Mouse (Mus musculus) heart, embryonic 15.5 days (tissue): Measurements from ENCODE around the gene Ryr3. TPM values are rescaled to one million over a fixed set of nuclear protein-coding genes. Genes with fewer than 3 reads are reported as not detected.

ENCODE experiments used
- ATAC-seq: fragments of 200-750 bp; cut with Nextera tagmentation; replicated peaks from 2 replicates; pipeline ENCODE4 v1.8.0; 2017; ENCODE audit warnings: low read depth, moderate TSS enrichment; ENCODE audit not compliant: insufficient number of reproducible peaks, insufficient read depth, low FRiP score
- H3K27ac ChIP-seq: fragments of 300-500 bp; sonication (generic); 2 replicates; pipeline ENCODE4 v1.5.1; 2015; ENCODE audit warnings: mild to moderate bottlenecking, inconsistent platforms
- H3K27me3 ChIP-seq: fragments of 300-500 bp; sonication (generic); 2 replicates; pipeline ENCODE4 v1.6.1; 2015; ENCODE audit warnings: inconsistent platforms
- H3K36me3 ChIP-seq: fragments of 300-500 bp; sonication (generic); 2 replicates; pipeline ENCODE4 v1.6.1; 2015; ENCODE audit warnings: mild to moderate bottlenecking, inconsistent platforms
- H3K4me1 ChIP-seq: fragments of 300-500 bp; sonication (generic); replicated peaks from 2 replicates; pipeline ENCODE4 v1.6.1; 2015; ENCODE audit warnings: inconsistent platforms
- H3K4me2 ChIP-seq: fragments of 300-500 bp; sonication (generic); 2 replicates; pipeline ENCODE4 v1.6.1; 2015; ENCODE audit warnings: inconsistent platforms, mild to moderate bottlenecking, moderate library complexity
- H3K4me3 ChIP-seq: fragments of 300-500 bp; sonication (generic); 2 replicates; pipeline ENCODE4 v1.5.1; 2015; ENCODE audit warnings: mild to moderate bottlenecking, inconsistent platforms
- H3K9ac ChIP-seq: fragments of 300-500 bp; sonication (generic); 2 replicates; pipeline ENCODE4 v1.6.1; 2015; ENCODE audit warnings: mild to moderate bottlenecking, inconsistent platforms
- H3K9me3 ChIP-seq: fragments of 300-500 bp; sonication (generic); replicated peaks from 2 replicates; pipeline ENCODE4 v1.6.1; 2016; ENCODE audit warnings: inconsistent platforms
- WGBS: fragments of 180-500 bp; shearing (Covaris S2); methylation state at CpG from one replicate; pipeline ENCODE4 v1.1.7; 2015; ENCODE audit warnings: mixed read lengths; 5-methylcytosine and 5-hydroxymethylcytosine counted together
- polyA plus RNA-seq: library from polyadenylated mRNA; unstranded; fragments of >200 nt; fragmentation: Nextera tagmentation; extraction: Ambion mirVana; gene quantifications from 2 replicates; pipeline ENCODE4 v1.2.1, GENCODE M21; 2015

The Ryr3 gene
- polyA plus RNA-seq, 1 experiment from 2014 or later = 3.7 TPM

- WGBS = 56% methylated on average over 2 of the region's 2 CpGs
- Histone ChIP-seq H3K36me3 (no peaks in the 10 kb centered on the region), H3K27me3 (no peaks in the 10 kb centered on the region), H3K4me2 (no peak overlapping the region), H3K27ac (no peak overlapping the region), H3K4me1 (no peaks in the 10 kb centered on the region), H3K9ac (no peak overlapping the region), H3K4me3 (no peak overlapping the region), H3K9me3 (no peaks in the 10 kb centered on the region)
- no peak for ATAC-seq
Measured at GRCm38 (mm10) chr2:112732942-112733341, 484.0 kb downstream of the Ryr3 start.

GRCm38 (mm10) chr2:112727842-112728241 lies 489.1 kb downstream of the Ryr3 start:
- 49% methylated on average over 6 of the region's 6 CpGs for WGBS
- H3K9me3 ChIP-seq = no peaks in the 10 kb centered on the region
- no peak overlapping the region for H3K4me2 ChIP-seq
- H3K27me3 ChIP-seq = no peaks in the 10 kb centered on the region
- no peak overlapping the region for H3K9ac ChIP-seq
- H3K36me3 ChIP-seq = no peaks in the 10 kb centered on the region
- no peak overlapping the region for H3K4me3 ChIP-seq
- H3K4me1 ChIP-seq = no peaks in the 10 kb centered on the region
- ATAC-seq = no peak
- no peak overlapping the region for H3K27ac ChIP-seq

GRCm38 (mm10) chr2:112721217-112721616 lies 495.7 kb downstream of the Ryr3 start:
- Histone ChIP-seq H3K4me3 (no peak overlapping the region), H3K4me1 (no peaks in the 10 kb centered on the region), H3K27ac (no peak overlapping the region), H3K36me3 (no peaks in the 10 kb centered on the region), H3K9me3 (no peaks in the 10 kb centered on the region), H3K9ac (no peak overlapping the region), H3K4me2 (no peak overlapping the region), H3K27me3 (no peaks in the 10 kb centered on the region)
- WGBS = 73% methylated on average over 1 of the region's 1 CpGs
- ATAC-seq = no peak

GRCm38 (mm10) chr2:112720715-112721114 lies 496.2 kb downstream of the Ryr3 start:
- ATAC-seq = no peak
- no peak overlapping the region for H3K4me3 ChIP-seq
- H3K4me1 ChIP-seq = no peaks in the 10 kb centered on the region
- no peaks in the 10 kb centered on the region for H3K36me3 ChIP-seq
- WGBS = 73% methylated on average over 3 of the region's 3 CpGs
- no peaks in the 10 kb centered on the region for H3K27me3 ChIP-seq
- H3K9ac ChIP-seq = no peak overlapping the region
- H3K9me3 ChIP-seq = no peaks in the 10 kb centered on the region
- H3K4me2 ChIP-seq = no peak overlapping the region
- H3K27ac ChIP-seq = no peak overlapping the region

- Histone ChIP-seq H3K36me3 (no peaks in the 10 kb centered on the region), H3K4me2 (no peak overlapping the region), H3K27me3 (no peaks in the 10 kb centered on the region), H3K4me3 (no peak overlapping the region), H3K4me1 (no peaks in the 10 kb centered on the region), H3K9me3 (no peaks in the 10 kb centered on the region), H3K27ac (no peak overlapping the region), H3K9ac (no peak overlapping the region)
- WGBS = 60% methylated on average over 4 of the region's 4 CpGs
- no peak for ATAC-seq
Measured at GRCm38 (mm10) chr2:112714648-112715047, 502.2 kb downstream of the Ryr3 start.

- 65% methylated on average over 5 of the region's 5 CpGs for WGBS
- Histone ChIP-seq H3K9me3 (no peaks in the 10 kb centered on the region), H3K27me3 (no peaks in the 10 kb centered on the region), H3K4me2 (no peak overlapping the region), H3K27ac (no peak overlapping the region), H3K4me1 (no peaks in the 10 kb centered on the region), H3K9ac (no peak overlapping the region), H3K4me3 (no peak overlapping the region), H3K36me3 (no peaks in the 10 kb centered on the region)
- no peak for ATAC-seq
Measured at GRCm38 (mm10) chr2:112681817-112682216, 535.1 kb downstream of the Ryr3 start.

GRCm38 (mm10) chr2:112677246-112677645 lies 539.6 kb downstream of the Ryr3 start:
- Histone ChIP-seq H3K9ac (no peak overlapping the region), H3K4me3 (no peak overlapping the region), H3K27me3 (no peaks in the 10 kb centered on the region), H3K4me2 (no peak overlapping the region), H3K27ac (no peak overlapping the region), H3K9me3 (no peaks in the 10 kb centered on the region), H3K36me3 (no peaks in the 10 kb centered on the region), H3K4me1 (no peaks in the 10 kb centered on the region)
- no peak for ATAC-seq
- WGBS = 66% methylated on average over 1 of the region's 1 CpGs

GRCm38 (mm10) chr2:112676721-112677120 lies 540.2 kb downstream of the Ryr3 start:
- 38% methylated on average over 1 of the region's 1 CpGs for WGBS
- ATAC-seq = no peak

GRCm38 (mm10) chr2:112676175-112676574 lies 540.7 kb downstream of the Ryr3 start:
- WGBS = 68% methylated on average over 2 of the region's 2 CpGs
- ATAC-seq = no peak
- H3K4me3 ChIP-seq = no peak overlapping the region

More at GRCm38 (mm10) chr2:112676721-112677120, 540.2 kb downstream of the Ryr3 start:
- H3K9me3 ChIP-seq = no peaks in the 10 kb centered on the region
- no peaks in the 10 kb centered on the region for H3K4me1 ChIP-seq
- H3K9ac ChIP-seq = no peak overlapping the region
- no peaks in the 10 kb centered on the region for H3K36me3 ChIP-seq
- no peak overlapping the region for H3K4me3 ChIP-seq
- no peak overlapping the region for H3K27ac ChIP-seq
- no peaks in the 10 kb centered on the region for H3K27me3 ChIP-seq
- no peak overlapping the region for H3K4me2 ChIP-seq

GRCm38 (mm10) chr2:112669461-112669860 lies 547.4 kb downstream of the Ryr3 start:
- whole genome bisulfite sequencing = 46% methylated on average over 3 of the region's 3 CpGs
- no peak overlapping the region for H3K4me3 ChIP-seq
- H3K36me3 ChIP-seq = no peaks in the 10 kb centered on the region
- H3K4me1 ChIP-seq = no peaks in the 10 kb centered on the region
- no peak overlapping the region for H3K4me2 ChIP-seq
- no peak overlapping the region for H3K9ac ChIP-seq
- H3K27ac ChIP-seq = no peak overlapping the region
- H3K9me3 ChIP-seq = no peaks in the 10 kb centered on the region
- ATAC-seq = no peak
- no peaks in the 10 kb centered on the region for H3K27me3 ChIP-seq

More at GRCm38 (mm10) chr2:112676175-112676574, 540.7 kb downstream of the Ryr3 start:
- Histone ChIP-seq H3K27ac (no peak overlapping the region), H3K4me2 (no peak overlapping the region), H3K27me3 (no peaks in the 10 kb centered on the region), H3K36me3 (no peaks in the 10 kb centered on the region), H3K9me3 (no peaks in the 10 kb centered on the region), H3K9ac (no peak overlapping the region), H3K4me1 (no peaks in the 10 kb centered on the region)

- H3K9me3 ChIP-seq = no peaks in the 10 kb centered on the region
- no peak overlapping the region for H3K27ac ChIP-seq
- 53% methylated on average over 5 of the region's 5 CpGs for WGBS
- H3K4me3 ChIP-seq = no peak overlapping the region
- no peak overlapping the region for H3K4me2 ChIP-seq
- no peak for ATAC-seq
- H3K36me3 ChIP-seq = no peaks in the 10 kb centered on the region
- no peak overlapping the region for H3K9ac ChIP-seq
- H3K4me1 ChIP-seq = no peaks in the 10 kb centered on the region
- no peaks in the 10 kb centered on the region for H3K27me3 ChIP-seq
Measured at GRCm38 (mm10) chr2:112656131-112656530, 560.8 kb downstream of the Ryr3 start.

GRCm38 (mm10) chr2:112653836-112654235 lies 563.1 kb downstream of the Ryr3 start:
- no peak for ATAC-seq
- no peaks in the 10 kb centered on the region for H3K4me1 ChIP-seq
- H3K9ac ChIP-seq = no peak overlapping the region
- WGBS = 66% methylated on average over 3 of the region's 3 CpGs
- no peak overlapping the region for H3K4me2 ChIP-seq
- no peak overlapping the region for H3K27ac ChIP-seq
- no peaks in the 10 kb centered on the region for H3K27me3 ChIP-seq
- H3K9me3 ChIP-seq = no peaks in the 10 kb centered on the region
- H3K36me3 ChIP-seq = no peaks in the 10 kb centered on the region
- H3K4me3 ChIP-seq = no peak overlapping the region
